Comparison of ENCODE assay signal across 11 mouse cellular contexts in the genomic region with DNA sequence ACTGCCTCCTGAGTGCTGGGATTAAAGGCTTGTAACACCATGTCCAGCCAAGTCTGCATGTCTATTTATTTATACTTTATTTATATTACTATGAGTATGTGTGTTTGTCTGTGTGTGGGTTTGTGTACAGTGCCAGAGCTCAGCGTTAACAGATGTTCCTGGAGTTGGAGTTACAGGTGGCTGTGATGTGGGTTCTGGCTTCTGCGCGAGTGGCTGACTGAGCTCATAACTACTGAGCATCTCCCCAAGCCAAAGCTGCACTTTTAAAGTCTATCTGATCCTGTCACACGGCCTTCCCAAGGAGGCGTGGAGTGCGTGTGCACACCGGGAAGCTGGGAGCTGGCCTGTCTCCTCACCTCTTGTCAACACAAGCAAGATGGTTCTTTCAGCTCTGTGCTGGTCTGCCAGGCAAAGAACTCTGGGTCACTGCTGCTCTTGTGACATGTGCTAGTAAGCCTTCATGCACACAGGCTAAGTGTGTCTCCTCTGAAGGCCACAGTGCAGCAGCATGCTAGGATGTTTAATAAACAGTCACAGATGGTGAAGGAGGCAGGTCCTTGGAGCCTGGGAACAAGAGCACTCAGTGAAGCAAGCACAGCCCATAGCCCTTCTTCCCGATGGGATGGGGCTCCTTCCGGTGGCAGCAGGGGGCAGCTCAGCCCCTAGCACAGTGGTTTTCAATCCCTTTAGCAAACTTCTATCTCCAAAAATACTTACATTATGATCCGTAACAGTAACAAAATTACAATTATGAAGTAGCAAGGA. TPM values are rescaled to one million over a fixed set of nuclear protein-coding genes. Genes with fewer than 3 reads are reported as not detected.
DNase-seq lines count a peak whose midpoint lies in the region; ATAC-seq lines count a peak whose summit lies in the region.
"Had no signal": no experiment of that assay in that cellular context is flagged by ENCODE, and none has a peak within 500 bp of the region (broad histone marks: within the 10 kb centered on the region; RNA-seq: fewer than 3 reads in every experiment).

No protein-coding gene starts in this region.

- H3K4me3 ChIP-seq in forebrain, embryonic 10.5 days, result no peak overlapping the region
- H3K4me3 ChIP-seq in forebrain, embryonic 11.5 days (ENCODE audit: low read depth, low read length), result no peak overlapping the region
- H3K4me3 ChIP-seq in neural tube, embryonic 12.5 days, result no peak overlapping the region

- 62% methylated on average over 10 of the region's 10 CpGs for WGBS in forebrain, embryonic 10.5 days
- 71% methylated on average over 10 of the region's 10 CpGs for WGBS in forebrain, embryonic 11.5 days
- 68% methylated on average over 10 of the region's 10 CpGs for WGBS in neural tube, embryonic 12.5 days

- no peaks in the 10 kb centered on the region for H3K36me3 ChIP-seq in forebrain, embryonic 10.5 days (replicated peaks)
- H3K36me3 ChIP-seq in forebrain, embryonic 11.5 days (ENCODE audit: control insufficient read depth, insufficient read depth, low read length), result no peaks in the 10 kb centered on the region
- no peaks in the 10 kb centered on the region for H3K36me3 ChIP-seq in neural tube, embryonic 12.5 days

- no peak overlapping the region for H3K4me2 ChIP-seq in forebrain, embryonic 11.5 days (ENCODE audit: low read depth, low read length, severe bottlenecking)
- H3K4me2 ChIP-seq in neural tube, embryonic 12.5 days (replicated peaks), result no peak overlapping the region

- H3K9ac ChIP-seq in forebrain, embryonic 11.5 days (ENCODE audit: low read length), result no peak overlapping the region
- no peak overlapping the region for H3K9ac ChIP-seq in neural tube, embryonic 12.5 days
- H3K9ac ChIP-seq: liver, embryonic 14.5 days had no signal

- peaks cover 42% of the 10 kb centered on the region for H3K4me1 ChIP-seq in forebrain, embryonic 10.5 days
- H3K4me1 ChIP-seq in forebrain, embryonic 11.5 days (replicated peaks; ENCODE audit: control insufficient read depth, insufficient read depth, low read length), result no peaks in the 10 kb centered on the region; the same call in 1 of the 2 replicates
- H3K4me1 ChIP-seq in neural tube, embryonic 12.5 days, result peaks cover 11% of the 10 kb centered on the region

- ATAC-seq in forebrain, embryonic 11.5 days (replicated peaks; ENCODE audit: low FRiP score), result no peak
- peak; percentile 58; the same call in 1 of the 2 replicates for ATAC-seq in neural tube, embryonic 12.5 days (ENCODE audit: low FRiP score, low read depth)
- no peak for ATAC-seq in activated CD4-positive, CD25-positive, alpha-beta regulatory T cell, adult 4 months
- no peak for ATAC-seq in granulocyte monocyte progenitor cell, adult 5-6 weeks (replicated peaks; ENCODE audit: poor library complexity, severe bottlenecking)

- H3K27ac ChIP-seq in forebrain, embryonic 10.5 days, result peak overlapping the region; percentile 62; the same call in 1 of the 2 replicates
- H3K27ac ChIP-seq in forebrain, embryonic 11.5 days (ENCODE audit: low read depth, low read length), result no peak overlapping the region
- no peak overlapping the region for H3K27ac ChIP-seq in neural tube, embryonic 12.5 days
- H3K27ac ChIP-seq: liver, embryonic 14.5 days had no signal

- no peak for DNase-seq in forebrain, embryonic 10.5 days (ENCODE audit: extremely low spot score, low spot score)
- DNase-seq in forebrain, embryonic 11.5 days (ENCODE audit: low spot score), result no peak
- DNase-seq in neural tube, embryonic 10.5 days (ENCODE audit: extremely low spot score, low spot score), result no peak
- peak; percentile 34 to 64 for DNase-seq in lung, postnatal 4 days
- peak; percentile 64 for DNase-seq in thymus, postnatal 25 days
- DNase-seq: right cerebral cortex, postnatal 14 days had no signal

- H3K27me3 ChIP-seq in forebrain, embryonic 10.5 days (ENCODE audit: poor library complexity, severe bottlenecking), result no peaks in the 10 kb centered on the region
- H3K27me3 ChIP-seq in forebrain, embryonic 11.5 days (ENCODE audit: control insufficient read depth, insufficient read depth, low read length), result no peaks in the 10 kb centered on the region
- H3K27me3 ChIP-seq in neural tube, embryonic 12.5 days (replicated peaks), result no peaks in the 10 kb centered on the region

- H3K9me3 ChIP-seq in forebrain, embryonic 10.5 days, result no peaks in the 10 kb centered on the region
- H3K9me3 ChIP-seq in forebrain, embryonic 11.5 days (ENCODE audit: control insufficient read depth, low read length), result no peaks in the 10 kb centered on the region
- H3K9me3 ChIP-seq in neural tube, embryonic 12.5 days, result no peaks in the 10 kb centered on the region

RNA-seq across cellular contexts. Expression of gene Sema4c, which starts 37.2 kb away (rescaled TPM):
- polyA plus RNA-seq in forebrain, embryonic 10.5 days (2016; fragmentation: Nextera tagmentation; extraction: Ambion mirVana), result 20.1 and 21.7 TPM in 2 replicates
- polyA plus RNA-seq in forebrain, embryonic 11.5 days (2014; fragmentation: Nextera tagmentation; extraction: Ambion mirVana), result 2.9 and 3.3 TPM in 2 replicates
- polyA plus RNA-seq in neural tube, embryonic 12.5 days (2016; fragmentation: Nextera tagmentation; extraction: Ambion mirVana), result 35.4 and 38.2 TPM in 2 replicates
- polyA plus RNA-seq in activated CD4-positive, CD25-positive, alpha-beta regulatory T cell, adult 4 months (2017; shearing (Covaris generic)), result under 1 TPM in 1 of 2 experiments, not detected in 1; 0.13 TPM
- total RNA-seq in granulocyte monocyte progenitor cell, adult 5-6 weeks (2014; fragmentation: Nextera tagmentation), result 2.0 and 2.3 TPM in 2 replicates
- total RNA-seq in granulocyte monocyte progenitor cell, adult 5-6 weeks (2017), result 1.9 and 2.1 TPM in 2 replicates

RNA-seq across cellular contexts. Expression of gene Ankrd39, which starts 48.1 kb away (rescaled TPM):
- polyA plus RNA-seq in forebrain, embryonic 10.5 days (2016; fragmentation: Nextera tagmentation; extraction: Ambion mirVana), result 17.9 and 22.2 TPM in 2 replicates
- polyA plus RNA-seq in forebrain, embryonic 11.5 days (2014; fragmentation: Nextera tagmentation; extraction: Ambion mirVana), result 18.7 and 20.8 TPM in 2 replicates
- polyA plus RNA-seq in neural tube, embryonic 12.5 days (2016; fragmentation: Nextera tagmentation; extraction: Ambion mirVana), result 18.6 and 19.5 TPM in 2 replicates
- 10 to 100 TPM; 21.5 to 21.6 TPM for polyA plus RNA-seq in activated CD4-positive, CD25-positive, alpha-beta regulatory T cell, adult 4 months (2017; shearing (Covaris generic))
- total RNA-seq in granulocyte monocyte progenitor cell, adult 5-6 weeks (2014; fragmentation: Nextera tagmentation), result 4.9 and 6.5 TPM in 2 replicates
- 3.1 and 7.2 TPM in 2 replicates for total RNA-seq in granulocyte monocyte progenitor cell, adult 5-6 weeks (2017)

RNA-seq across cellular contexts. Expression of gene Gm42417, which starts 56.1 kb away (rescaled TPM):
- polyA plus RNA-seq in forebrain, embryonic 10.5 days (2016; fragmentation: Nextera tagmentation; extraction: Ambion mirVana), result not detected in 2 replicates
- polyA plus RNA-seq in forebrain, embryonic 11.5 days (2014; fragmentation: Nextera tagmentation; extraction: Ambion mirVana), result not detected in 2 replicates
- 1.0 TPM in 1 of 2 replicates, not detected in the other for polyA plus RNA-seq in neural tube, embryonic 12.5 days (2016; fragmentation: Nextera tagmentation; extraction: Ambion mirVana)
- under 1 TPM in 1 of 2 experiments, not detected in 1; 0.73 TPM for polyA plus RNA-seq in activated CD4-positive, CD25-positive, alpha-beta regulatory T cell, adult 4 months (2017; shearing (Covaris generic))
- not detected in 2 replicates for total RNA-seq in granulocyte monocyte progenitor cell, adult 5-6 weeks (2014; fragmentation: Nextera tagmentation)
- total RNA-seq in granulocyte monocyte progenitor cell, adult 5-6 weeks (2017), result 0.93 TPM in 1 of 2 replicates, not detected in the other
- polyA plus RNA-seq: gonadal fat pad, adult 2 months; liver, embryonic 14.5 days had no signal

RNA-seq across cellular contexts. Expression of gene Ankrd23, which starts 58.7 kb away (rescaled TPM):
- polyA plus RNA-seq in forebrain, embryonic 10.5 days (2016; fragmentation: Nextera tagmentation; extraction: Ambion mirVana), result 15.3 and 16.5 TPM in 2 replicates
- 14.1 and 16.5 TPM in 2 replicates for polyA plus RNA-seq in forebrain, embryonic 11.5 days (2014; fragmentation: Nextera tagmentation; extraction: Ambion mirVana)
- 16.4 and 16.6 TPM in 2 replicates for polyA plus RNA-seq in neural tube, embryonic 12.5 days (2016; fragmentation: Nextera tagmentation; extraction: Ambion mirVana)
- polyA plus RNA-seq in activated CD4-positive, CD25-positive, alpha-beta regulatory T cell, adult 4 months (2017; shearing (Covaris generic)), result 10 to 100 TPM; 28.7 to 52.4 TPM
- 7.0 and 12.2 TPM in 2 replicates for total RNA-seq in granulocyte monocyte progenitor cell, adult 5-6 weeks (2014; fragmentation: Nextera tagmentation)
- 5.8 and 8.4 TPM in 2 replicates for total RNA-seq in granulocyte monocyte progenitor cell, adult 5-6 weeks (2017)

Comparison
In these comparisons a context has a peak if more than half of its experiments do, and no peak if none do; other contexts are left out.
1. DNase-seq: peak in lung, postnatal 4 days (2 of 2) and thymus, postnatal 25 days (single experiment); none in forebrain, embryonic 10.5 days (single experiment), forebrain, embryonic 11.5 days (single experiment) and neural tube, embryonic 10.5 days (single experiment).